Mouse (Mus musculus): ENCODE measurements around the gene Dthd1. TPM values are rescaled to one million over a fixed set of nuclear protein-coding genes. Genes with fewer than 3 reads are reported as not detected.
A peak's percentile ranks its signal among the peaks of the same experiment; 100 is the strongest.

Gene Dthd1
- total RNA-seq, 2 experiments from 2014 or later, result not detected

- DNase-seq (ENCODE audit: low spot score in 2 of 2), result no peak
Observed at GRCm38 (mm10) chr5:62858282-62858681, 44.7 kb downstream of the Dthd1 start.

- no peak for DNase-seq (ENCODE audit: low spot score in 2 of 2)
Observed at GRCm38 (mm10) chr5:62864348-62864747, 50.7 kb downstream of the Dthd1 start.

GRCm38 (mm10) chr5:62867003-62867402, 53.4 kb downstream of the Dthd1 start:
- no peak for DNase-seq (ENCODE audit: low spot score in 2 of 2)

- DNase-seq (ENCODE audit: low spot score in 2 of 2), result no peak
Observed at GRCm38 (mm10) chr5:62879530-62879929, 65.9 kb downstream of the Dthd1 start.

- peak; percentile 23 to 36 for DNase-seq (ENCODE audit: low spot score in 2 of 2)
Observed at GRCm38 (mm10) chr5:62895326-62895725, 81.7 kb downstream of the Dthd1 start.

- DNase-seq (ENCODE audit: low spot score in 2 of 2), result no peak
Observed at GRCm38 (mm10) chr5:62906954-62907353, 93.3 kb downstream of the Dthd1 start.

GRCm38 (mm10) chr5:62909074-62909473, 95.5 kb downstream of the Dthd1 start:
- DNase-seq (ENCODE audit: low spot score in 2 of 2), result no peak

- no peak for DNase-seq (ENCODE audit: low spot score in 2 of 2)
Observed at GRCm38 (mm10) chr5:62924616-62925015, 111.0 kb downstream of the Dthd1 start.

Other genes with a start within 250 kb of the Dthd1 start
- 10 to 100 TPM; 70.2 to 75.6 TPM for gene Arap2, start 47.7 kb upstream of the Dthd1 start, total RNA-seq (2021)

Measured in left cerebral cortex, adult 18-20 months (tissue).